In genomic region chr2:159270221-159271080, GRCm38 (mm10) we compare ENCODE assay signal across 13 mouse cellular contexts.
DNase-seq lines count a peak whose midpoint lies in the region; ATAC-seq and TF ChIP-seq lines count a peak whose summit lies in the region.
"Had no signal": no experiment of that assay in that cellular context is flagged by ENCODE, and none has a peak within 500 bp of the region (broad histone marks: within the 10 kb centered on the region; RNA-seq: fewer than 3 reads in every experiment).

No protein-coding gene starts in this region.

- no peaks in the 10 kb centered on the region; the same call in 1 of the 2 replicates for H3K27me3 ChIP-seq in embryonic facial prominence, embryonic 12.5 days
- H3K27me3 ChIP-seq in kidney, embryonic 15.5 days, result no peaks in the 10 kb centered on the region
- H3K27me3 ChIP-seq in limb, embryonic 14.5 days (ENCODE audit: control insufficient read depth, insufficient read depth, low read length), result no peaks in the 10 kb centered on the region
- no peaks in the 10 kb centered on the region for H3K27me3 ChIP-seq in midbrain, postnatal 0 days (ENCODE audit: insufficient read depth, low read length)

- ATAC-seq in embryonic facial prominence, embryonic 12.5 days (ENCODE audit: insufficient number of reproducible peaks, insufficient read depth, low FRiP score, low TSS enrichment), result peak; percentile 60; the same call in 1 of the 2 replicates
- ATAC-seq in kidney, embryonic 15.5 days (replicated peaks; ENCODE audit: low FRiP score), result peak; percentile 83
- no peak for ATAC-seq in limb, embryonic 14.5 days (ENCODE audit: low FRiP score, low read depth)
- no peak for ATAC-seq in midbrain, postnatal 0 days (ENCODE audit: low FRiP score)

- no peaks in the 10 kb centered on the region for H3K36me3 ChIP-seq in embryonic facial prominence, embryonic 12.5 days
- H3K36me3 ChIP-seq in kidney, embryonic 15.5 days, result no peaks in the 10 kb centered on the region
- no peaks in the 10 kb centered on the region for H3K36me3 ChIP-seq in limb, embryonic 14.5 days (ENCODE audit: control insufficient read depth, insufficient read depth, low read length)
- H3K36me3 ChIP-seq in midbrain, postnatal 0 days (ENCODE audit: insufficient read depth, low read length), result no peaks in the 10 kb centered on the region

- peak overlapping the region; percentile 57; the same call in 1 of the 2 replicates for H3K27ac ChIP-seq in embryonic facial prominence, embryonic 12.5 days
- H3K27ac ChIP-seq in kidney, embryonic 15.5 days, result peak overlapping the region; percentile 68
- no peak overlapping the region for H3K27ac ChIP-seq in limb, embryonic 14.5 days (replicated peaks; ENCODE audit: low read depth, low read length)
- H3K27ac ChIP-seq in midbrain, postnatal 0 days (ENCODE audit: low read depth, low read length), result no peak overlapping the region
- H3K27ac ChIP-seq: heart, adult 2 months had no signal

- DNase-seq in embryo, embryonic 10 days (ENCODE audit: low spot score), result peak; percentile 32
- peak; percentile 13 for DNase-seq in limb, embryonic 14.5 days (ENCODE audit: low spot score)
- DNase-seq in midbrain, postnatal 0 days (ENCODE audit: low spot score), result no peak
- DNase-seq in spleen, adult 18-20 months, result no peak
- no peak for DNase-seq in right cerebral cortex, postnatal 36 days (ENCODE audit: low spot score in 2 of 2)
- DNase-seq in right cerebral cortex, adult 2 months (ENCODE audit: low spot score in 2 of 2), result no peak
- DNase-seq: adrenal gland, postnatal 10 days; heart, adult 2 months; heart, postnatal 4 days; liver; thymus, postnatal 4 days had no signal

- no peak for TF ChIP-seq POLR2A in limb, embryonic 14.5 days (IDR thresholded peaks at IDR 0.05; ENCODE audit: borderline replicate concordance, extremely low read depth, insufficient read depth, insufficient read length)

- H3K9me3 ChIP-seq in embryonic facial prominence, embryonic 12.5 days, result no peaks in the 10 kb centered on the region
- H3K9me3 ChIP-seq in kidney, embryonic 15.5 days (replicated peaks), result no peaks in the 10 kb centered on the region
- H3K9me3 ChIP-seq in limb, embryonic 14.5 days (ENCODE audit: control insufficient read depth, low read length), result no peaks in the 10 kb centered on the region
- no peaks in the 10 kb centered on the region for H3K9me3 ChIP-seq in midbrain, postnatal 0 days (ENCODE audit: low read length)

- no peak overlapping the region for H3K9ac ChIP-seq in embryonic facial prominence, embryonic 12.5 days
- H3K9ac ChIP-seq in kidney, embryonic 15.5 days, result no peak overlapping the region
- H3K9ac ChIP-seq in limb, embryonic 14.5 days (ENCODE audit: low read depth, low read length, severe bottlenecking), result no peak overlapping the region
- no peak overlapping the region for H3K9ac ChIP-seq in midbrain, postnatal 0 days (replicated peaks; ENCODE audit: low read length, poor library complexity, severe bottlenecking)

- no peak overlapping the region for H3K4me3 ChIP-seq in embryonic facial prominence, embryonic 12.5 days
- H3K4me3 ChIP-seq in kidney, embryonic 15.5 days (replicated peaks), result no peak overlapping the region
- no peak overlapping the region for H3K4me3 ChIP-seq in limb, embryonic 14.5 days (replicated peaks; ENCODE audit: low read length)
- H3K4me3 ChIP-seq in midbrain, postnatal 0 days (ENCODE audit: low read depth, low read length), result no peak overlapping the region
- H3K4me3 ChIP-seq: heart, adult 2 months had no signal

- peaks cover 5% of the 10 kb centered on the region for H3K4me1 ChIP-seq in embryonic facial prominence, embryonic 12.5 days
- H3K4me1 ChIP-seq in kidney, embryonic 15.5 days, result peaks cover 14% of the 10 kb centered on the region
- peaks cover 4% of the 10 kb centered on the region for H3K4me1 ChIP-seq in limb, embryonic 14.5 days (ENCODE audit: control insufficient read depth, insufficient read depth, low read length)
- H3K4me1 ChIP-seq in midbrain, postnatal 0 days (ENCODE audit: insufficient read depth, low read length), result no peaks in the 10 kb centered on the region

- WGBS in embryonic facial prominence, embryonic 12.5 days, result 41% methylated on average over 10 of the region's 10 CpGs
- WGBS in kidney, embryonic 15.5 days, result 29% methylated on average over 10 of the region's 10 CpGs
- 24% methylated on average over 10 of the region's 10 CpGs for WGBS in limb, embryonic 14.5 days
- 87% methylated on average over 10 of the region's 10 CpGs for WGBS in midbrain, postnatal 0 days

- no peak overlapping the region for H3K4me2 ChIP-seq in embryonic facial prominence, embryonic 12.5 days (replicated peaks)
- H3K4me2 ChIP-seq in kidney, embryonic 15.5 days, result no peak overlapping the region
- no peak overlapping the region for H3K4me2 ChIP-seq in limb, embryonic 14.5 days (replicated peaks; ENCODE audit: low read depth, low read length, severe bottlenecking)
- H3K4me2 ChIP-seq in midbrain, postnatal 0 days (ENCODE audit: low read depth, low read length, poor library complexity, severe bottlenecking), result no peak overlapping the region

- no peak for TF ChIP-seq CTCF in midbrain, postnatal 0 days (IDR thresholded peaks at IDR 0.05)

Comparison
In these comparisons a context has a peak if more than half of its experiments do, and no peak if none do; other contexts are left out.
1. DNase-seq: peak in embryo, embryonic 10 days (single experiment) and limb, embryonic 14.5 days (single experiment); none in midbrain, postnatal 0 days (single experiment), spleen, adult 18-20 months (0 of 2), right cerebral cortex, postnatal 36 days (0 of 2) and right cerebral cortex, adult 2 months (0 of 2).
2. ATAC-seq: peak in embryonic facial prominence, embryonic 12.5 days (single experiment) and kidney, embryonic 15.5 days (single experiment); none in limb, embryonic 14.5 days (single experiment) and midbrain, postnatal 0 days (single experiment).
3. H3K27ac ChIP-seq: peak in embryonic facial prominence, embryonic 12.5 days (single experiment) and kidney, embryonic 15.5 days (single experiment); none in limb, embryonic 14.5 days (single experiment) and midbrain, postnatal 0 days (single experiment).